Mouse (Mus musculus): Measurements from ENCODE around the gene Adm2. TPM values are rescaled to one million over a fixed set of nuclear protein-coding genes. Genes with fewer than 3 reads are reported as not detected.

Gene Adm2
- total RNA-seq, 4 experiments from 2014 or later = not detected

DNA sequence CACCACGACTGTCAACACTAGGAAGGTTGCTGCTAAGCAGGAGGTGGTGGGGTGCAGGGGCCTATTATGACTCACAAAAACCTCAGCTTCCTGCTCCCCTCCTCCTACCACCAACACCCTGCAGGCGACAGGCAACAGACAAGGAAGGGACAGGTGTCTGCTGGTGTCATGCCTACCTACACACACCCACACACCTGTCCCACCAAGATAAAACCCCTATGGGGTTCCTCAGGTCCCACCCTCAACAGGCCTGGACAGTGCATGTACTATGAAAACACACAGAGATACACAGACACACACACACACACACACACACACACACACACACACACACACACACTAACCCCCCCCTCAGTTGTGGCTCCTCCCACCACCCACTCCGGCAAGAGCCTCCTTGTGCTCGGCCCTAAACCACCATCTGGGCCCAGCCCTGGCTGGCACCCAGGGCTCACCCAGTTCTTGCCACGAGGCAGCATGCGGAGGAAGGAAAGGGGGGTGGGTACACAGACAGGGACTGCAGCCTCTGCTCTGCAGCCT, 12.5 kb upstream of the Adm2 start:
- no peak for DNase-seq (ENCODE audit: low spot score in 2 of 2)

DNA sequence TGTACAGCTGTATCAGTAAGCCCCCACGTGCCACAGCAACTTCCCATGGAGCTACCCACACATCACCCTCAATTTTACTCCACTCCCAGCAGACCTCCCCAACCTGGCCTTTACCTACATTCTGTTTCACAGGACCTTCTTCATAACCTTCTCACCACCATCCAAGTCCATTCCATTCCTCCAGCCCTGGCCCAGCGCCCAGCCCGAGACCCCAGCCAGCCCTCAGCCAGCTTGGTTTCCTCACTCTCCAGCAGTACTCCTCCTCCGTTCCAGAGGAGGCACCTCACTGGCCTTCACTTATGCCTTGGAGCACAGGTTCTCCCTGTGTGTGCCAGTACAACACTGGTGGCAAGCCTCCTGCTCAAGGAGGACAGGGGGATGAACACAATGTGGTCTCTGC, 9.2 kb upstream of the Adm2 start:
- DNase-seq (ENCODE audit: low spot score in 2 of 2) = no peak

DNA sequence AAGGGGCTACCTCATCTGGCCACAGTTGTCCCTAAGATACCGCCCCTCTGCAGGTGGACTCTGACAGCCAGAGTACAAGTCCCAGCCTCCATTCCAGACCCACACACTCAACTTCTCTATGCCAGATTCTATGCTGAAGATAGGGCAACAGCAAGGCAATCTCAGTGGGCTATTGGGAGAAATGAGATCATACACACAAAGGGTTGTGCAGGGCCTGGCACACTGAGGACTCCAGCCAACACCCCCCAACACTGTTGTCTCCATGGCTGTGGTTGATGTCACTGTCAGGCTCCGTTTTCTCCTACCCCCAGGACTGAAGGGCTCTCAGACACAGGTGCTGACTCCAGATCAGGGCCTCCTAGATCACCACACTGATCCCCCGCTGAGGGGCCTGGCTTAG, 8.4 kb upstream of the Adm2 start:
- DNase-seq (ENCODE audit: low spot score in 2 of 2) = no peak

DNA sequence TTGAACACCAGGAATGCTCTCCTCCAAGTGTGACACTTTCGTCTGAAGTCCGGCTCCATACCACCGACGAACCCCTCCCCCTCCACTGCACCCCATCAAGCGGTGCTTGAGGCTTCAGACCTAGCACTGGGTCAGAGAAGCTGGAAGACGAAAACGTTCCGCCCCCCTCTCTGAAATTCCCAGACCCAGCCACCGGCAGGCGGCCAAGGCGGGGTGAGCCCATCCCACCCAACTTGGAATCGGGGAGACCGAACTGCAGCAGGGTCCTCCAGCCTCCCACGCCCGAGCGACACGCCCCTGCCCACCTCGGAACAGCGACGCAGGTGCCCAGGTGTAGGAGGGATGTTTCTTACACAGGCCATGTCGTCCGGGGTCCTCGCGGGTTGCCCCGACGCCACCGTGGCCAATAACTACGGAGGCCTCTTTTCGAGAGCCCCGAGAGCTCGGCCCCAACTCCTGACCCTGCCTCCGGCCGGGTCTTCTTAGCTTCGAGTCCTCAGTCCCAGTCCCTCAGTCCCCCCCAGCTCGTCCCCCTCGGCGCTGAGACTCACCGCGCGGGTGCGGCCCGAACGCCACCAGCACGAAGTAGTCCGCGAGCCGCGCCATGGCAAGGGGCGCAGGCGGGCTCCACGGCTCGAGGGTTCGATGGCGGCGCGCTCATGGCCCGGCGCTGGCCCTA, 7.9 kb upstream of the Adm2 start:
- no peak for DNase-seq (ENCODE audit: low spot score in 2 of 2)

DNA sequence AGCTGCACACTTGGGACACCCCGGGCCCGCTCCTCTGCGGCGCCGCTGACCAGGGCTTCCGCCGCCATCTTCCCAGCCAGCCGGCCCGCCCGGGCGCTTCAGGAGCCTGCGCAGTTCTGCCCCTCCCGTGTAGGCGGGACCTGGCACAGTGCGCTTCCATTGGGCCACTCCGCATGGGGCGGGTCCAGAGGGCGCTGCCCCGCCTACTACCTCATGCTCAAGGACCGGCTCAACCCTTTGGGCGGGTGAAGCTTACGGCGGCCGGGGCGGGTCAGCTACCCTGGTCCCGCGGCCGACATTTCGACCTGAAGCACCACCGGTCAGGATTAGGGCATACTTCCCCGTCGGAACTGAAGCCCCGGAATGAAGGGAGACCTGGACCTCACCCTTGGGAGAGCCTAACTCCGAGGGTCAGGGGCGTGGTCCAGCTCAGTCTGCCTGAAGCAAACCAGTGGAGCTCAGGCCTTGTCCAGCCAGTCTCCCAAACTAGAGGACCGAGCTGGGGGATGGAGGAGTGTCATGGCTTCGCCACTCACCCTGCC, 7.3 kb upstream of the Adm2 start, which contains the start of gene Sbf1:
Gene Sbf1 (minus strand): TSS at position 122 of the 542 bp plus-strand sequence.
- peak; percentile 99 for DNase-seq (ENCODE audit: low spot score in 2 of 2)

DNA sequence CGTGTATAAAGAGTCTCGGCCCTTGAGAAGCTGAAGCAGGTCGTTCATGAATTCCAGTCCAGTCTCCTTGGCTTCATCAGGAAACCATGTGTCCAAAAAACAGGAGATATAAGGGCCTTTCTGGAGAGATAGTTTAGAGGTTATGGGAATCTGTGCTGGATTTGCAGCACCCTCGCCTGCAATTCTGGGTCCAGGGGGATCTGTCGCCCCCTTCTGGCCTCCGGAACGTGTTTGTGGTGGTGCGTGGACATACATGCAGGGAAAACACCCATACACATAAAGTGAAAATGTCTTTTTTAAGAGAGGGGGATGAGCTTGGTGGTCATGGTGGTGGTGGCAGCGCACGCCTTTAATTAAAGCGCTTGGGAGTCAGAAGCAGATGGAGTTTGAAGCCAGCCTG, 6.4 kb upstream of the Adm2 start:
- DNase-seq (ENCODE audit: low spot score in 2 of 2) = no peak

DNA sequence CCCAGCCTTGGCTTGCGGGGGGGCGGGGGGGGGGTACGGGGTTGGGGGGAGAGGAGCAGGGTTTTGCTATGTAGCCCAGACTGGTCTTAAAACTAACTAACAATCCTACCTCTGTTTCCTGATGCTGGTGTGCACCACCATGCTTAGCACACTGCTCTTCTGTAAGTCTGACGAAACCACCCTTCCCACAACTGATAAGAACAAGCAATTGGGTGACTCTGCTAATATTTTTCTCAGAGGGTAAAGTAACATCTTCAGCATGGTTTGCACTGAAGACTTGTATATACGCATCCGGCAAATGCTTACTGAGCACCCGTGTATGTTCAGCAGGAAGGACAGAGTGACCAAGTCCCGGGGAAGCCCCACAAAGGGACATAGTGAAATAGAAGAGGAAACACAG, 1.3 kb upstream of the Adm2 start:
- DNase-seq (ENCODE audit: low spot score in 2 of 2) = no peak

DNA sequence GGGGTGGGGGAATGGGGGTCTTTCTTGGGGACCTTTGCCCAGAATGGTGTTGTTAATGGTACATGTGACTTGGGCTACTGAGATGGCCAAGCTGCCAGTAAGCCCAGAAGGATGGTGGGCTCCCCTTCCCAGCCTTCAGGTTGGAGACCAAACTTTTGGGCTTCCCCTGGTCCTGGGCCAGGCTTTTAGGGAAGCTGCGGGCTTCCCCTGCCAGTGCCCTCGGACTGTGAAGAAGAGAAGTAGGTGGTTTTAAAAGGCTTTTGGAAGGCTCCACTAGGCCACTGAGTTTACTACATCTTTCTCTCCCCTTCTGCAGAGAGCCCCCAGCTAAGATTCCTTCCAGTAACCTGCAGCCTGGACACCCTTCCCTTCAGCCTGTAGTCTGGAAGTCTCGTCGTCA, 1.1 kb downstream of the Adm2 start:
- no peak for DNase-seq (ENCODE audit: low spot score in 2 of 2)

DNA sequence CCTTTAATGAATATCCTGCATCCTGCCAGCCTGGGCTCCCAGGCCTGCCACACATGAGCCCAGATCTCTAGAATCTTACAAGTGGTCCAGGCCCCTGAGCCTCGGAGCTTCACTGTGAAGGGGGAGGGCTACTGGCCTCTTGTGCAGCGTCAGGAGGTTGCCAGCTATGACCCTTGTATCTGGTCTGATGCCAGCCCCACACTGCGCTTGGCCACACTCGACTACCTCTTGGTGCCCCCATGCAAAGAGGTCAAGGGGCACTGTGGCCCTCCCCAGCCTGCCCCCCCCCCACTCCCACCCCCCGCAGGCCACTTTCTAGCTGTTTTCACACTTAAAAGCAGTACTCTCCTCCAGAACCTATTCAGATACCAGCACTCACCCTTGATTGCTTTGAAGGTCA, 3.9 kb downstream of the Adm2 start:
- DNase-seq (ENCODE audit: low spot score in 2 of 2) = no peak

DNA sequence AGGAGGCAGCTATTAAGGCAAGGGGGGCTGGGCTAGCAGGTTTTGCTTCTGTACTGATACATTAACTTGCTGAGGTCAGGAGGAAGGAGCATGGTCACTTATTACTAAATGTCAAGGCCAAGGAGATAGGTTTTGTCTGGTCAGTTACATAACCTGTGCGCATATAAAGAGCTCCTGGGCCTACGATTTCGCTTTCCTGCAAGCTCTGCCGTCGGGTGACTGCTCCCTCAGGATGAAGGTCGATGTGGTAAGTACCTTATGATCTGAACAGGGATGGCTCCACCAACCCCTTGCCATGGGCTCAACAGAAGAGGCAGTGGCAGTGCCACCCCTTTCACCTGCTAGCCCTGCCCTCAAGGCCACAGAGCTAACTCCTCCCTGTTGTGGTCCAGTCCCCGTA, 11.8 kb downstream of the Adm2 start, which contains the start of gene Miox:
Gene Miox (plus strand): TSS at position 128 of the 400 bp plus-strand sequence.
- no peak for DNase-seq (ENCODE audit: low spot score in 2 of 2)

DNA sequence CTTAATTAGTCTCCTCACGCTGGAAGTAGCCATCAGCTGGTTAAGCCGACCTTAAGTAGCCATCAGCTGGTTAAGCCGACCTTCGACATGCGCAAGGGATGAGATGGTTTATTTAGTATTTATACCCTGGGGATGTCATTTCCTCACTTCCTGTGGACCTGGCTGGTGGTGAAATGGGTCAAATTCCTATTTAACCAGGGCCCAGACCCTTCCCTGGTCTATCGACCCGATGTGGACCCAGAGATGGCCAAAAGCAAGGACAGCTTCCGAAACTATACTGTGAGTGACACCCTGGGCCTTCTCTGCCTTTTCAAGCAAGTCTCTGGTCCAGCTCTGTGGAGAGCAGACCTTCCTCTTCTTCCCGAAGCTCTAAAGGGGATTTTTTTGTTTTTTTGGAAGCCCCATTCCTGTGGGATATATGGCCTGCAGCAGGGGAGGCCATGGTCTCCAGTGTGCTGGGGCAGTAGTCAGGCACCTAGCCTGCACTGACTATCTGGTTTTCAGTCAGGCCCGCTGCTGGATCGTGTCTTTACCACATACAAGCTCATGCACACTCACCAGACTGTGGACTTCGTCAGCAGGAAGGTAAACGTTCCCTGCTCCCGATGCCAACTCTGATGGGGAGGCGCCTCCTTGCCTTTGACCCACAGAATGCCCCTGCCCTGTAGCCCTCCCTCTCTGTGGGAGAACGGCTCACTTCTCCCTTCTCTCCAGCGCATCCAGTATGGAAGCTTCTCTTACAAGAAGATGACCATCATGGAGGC, 12.4 kb downstream of the Adm2 start:
- DNase-seq (ENCODE audit: low spot score in 2 of 2) = no peak

DNA sequence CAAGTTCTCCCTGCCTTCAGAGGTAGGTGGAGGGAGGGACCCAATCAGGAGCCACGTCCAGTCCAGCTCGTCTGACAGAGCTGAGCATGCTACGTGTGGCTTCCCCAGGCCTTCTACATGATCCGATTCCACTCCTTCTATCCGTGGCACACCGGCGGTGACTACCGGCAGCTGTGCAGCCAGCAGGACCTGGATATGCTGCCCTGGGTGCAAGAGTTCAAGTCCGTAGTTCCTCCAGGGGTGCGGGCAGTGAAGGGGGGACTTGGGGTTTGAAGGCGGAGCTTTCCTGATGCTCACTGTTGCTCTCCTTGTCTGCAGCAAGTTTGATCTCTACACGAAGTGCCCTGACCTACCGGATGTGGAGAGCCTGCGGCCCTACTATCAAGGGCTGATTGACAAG, 13.9 kb downstream of the Adm2 start:
- DNase-seq (ENCODE audit: low spot score in 2 of 2) = no peak

DNA sequence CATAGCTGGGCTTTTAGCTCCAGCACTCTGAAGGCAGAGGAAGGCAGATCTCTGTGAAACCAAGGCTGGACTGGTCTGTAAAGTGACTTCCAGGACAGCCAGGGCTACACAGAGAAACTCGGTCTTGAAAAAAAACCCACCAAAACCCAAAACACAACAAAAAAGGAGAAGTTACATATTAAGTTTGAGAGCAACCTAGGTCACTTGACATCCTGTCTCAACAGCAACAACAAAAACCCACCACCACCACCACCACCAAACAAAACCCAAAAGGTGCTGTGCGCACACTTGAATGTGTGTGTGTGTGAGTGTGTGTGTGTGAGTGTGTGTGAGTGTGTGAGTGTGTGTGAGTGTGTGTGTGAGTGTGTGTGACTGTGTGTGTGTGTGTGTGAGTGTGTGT, 17.2 kb downstream of the Adm2 start:
- DNase-seq (ENCODE audit: low spot score in 2 of 2) = no peak

DNA sequence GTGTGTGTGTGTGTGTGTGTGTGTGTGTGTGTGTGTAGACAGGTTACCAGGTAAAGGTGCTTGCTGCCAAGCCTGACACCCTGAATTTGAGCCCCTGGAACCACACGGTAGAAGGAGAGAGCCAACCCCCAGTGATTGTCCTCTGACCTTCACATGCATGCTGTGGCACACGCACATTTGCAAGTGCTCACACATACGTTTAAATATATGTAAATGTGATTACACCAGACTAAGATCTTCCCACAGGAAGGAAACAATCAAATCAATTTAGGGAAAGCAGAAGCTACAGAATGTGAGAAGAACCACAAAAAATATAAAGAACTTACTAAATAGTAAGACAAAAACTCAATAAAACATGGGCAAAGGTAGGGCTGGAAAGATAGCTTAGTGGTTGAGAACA, 17.6 kb downstream of the Adm2 start:
- no peak for DNase-seq (ENCODE audit: low spot score in 2 of 2)

DNA sequence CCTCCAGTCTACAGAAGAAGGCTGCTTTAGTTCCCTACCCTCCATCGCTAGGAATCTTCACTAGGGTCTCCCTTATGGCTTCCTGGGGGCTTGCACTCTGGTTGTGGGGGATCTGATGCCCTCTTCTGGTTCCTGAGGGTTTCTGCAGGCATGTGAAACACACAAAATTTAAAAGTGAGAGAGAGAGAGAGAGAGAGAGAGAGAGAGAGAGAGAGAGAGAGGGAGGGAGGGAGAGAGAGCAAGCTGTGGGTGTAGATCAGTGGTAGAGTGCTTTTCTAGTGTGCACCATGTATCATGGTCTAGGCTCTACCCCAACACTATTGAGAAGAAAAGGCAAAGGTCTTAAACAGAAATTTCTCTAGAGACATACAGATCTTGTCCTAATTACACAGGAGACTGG, 19.2 kb downstream of the Adm2 start:
- DNase-seq (ENCODE audit: low spot score in 2 of 2) = no peak

DNA sequence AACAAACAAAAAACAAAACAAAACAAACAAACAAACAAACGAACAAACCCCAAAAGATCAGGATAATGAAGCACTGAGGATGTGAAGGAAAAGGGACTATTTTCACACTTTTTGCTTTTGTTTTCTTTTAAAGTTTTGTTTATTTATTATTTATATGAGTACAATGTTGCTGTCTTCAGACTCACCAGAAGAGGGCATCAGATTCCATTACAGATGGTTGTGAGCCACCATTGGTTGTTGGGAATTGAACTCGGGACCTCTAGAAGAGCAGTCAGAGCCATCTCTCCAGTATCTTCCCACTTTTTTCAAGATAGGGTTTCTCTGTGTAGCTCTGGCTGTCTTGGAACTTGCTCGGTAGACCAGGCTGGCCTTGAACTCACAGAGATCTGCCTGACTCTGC, 20.8 kb downstream of the Adm2 start:
- DNase-seq (ENCODE audit: low spot score in 2 of 2) = no peak

DNA sequence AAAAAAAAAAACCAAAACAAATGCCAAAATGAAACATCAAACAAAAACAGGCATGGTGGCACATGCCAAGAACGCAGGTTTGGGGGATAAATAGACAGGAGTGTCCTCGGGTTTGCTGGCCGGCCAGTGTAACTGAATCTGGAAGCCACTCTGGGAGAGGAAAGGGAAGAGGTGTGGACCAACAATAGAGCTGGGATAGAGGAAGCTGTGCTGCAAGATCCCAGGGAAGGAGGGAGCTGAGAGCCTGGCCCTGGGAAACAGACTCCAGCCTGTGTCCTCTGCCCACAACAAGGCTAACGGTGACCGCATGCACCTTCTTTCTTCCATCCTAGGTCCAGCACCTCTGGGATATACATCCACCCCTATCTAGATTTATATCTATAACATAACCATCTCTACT, 27.9 kb downstream of the Adm2 start:
- DNase-seq (ENCODE audit: low spot score in 2 of 2) = no peak

DNA sequence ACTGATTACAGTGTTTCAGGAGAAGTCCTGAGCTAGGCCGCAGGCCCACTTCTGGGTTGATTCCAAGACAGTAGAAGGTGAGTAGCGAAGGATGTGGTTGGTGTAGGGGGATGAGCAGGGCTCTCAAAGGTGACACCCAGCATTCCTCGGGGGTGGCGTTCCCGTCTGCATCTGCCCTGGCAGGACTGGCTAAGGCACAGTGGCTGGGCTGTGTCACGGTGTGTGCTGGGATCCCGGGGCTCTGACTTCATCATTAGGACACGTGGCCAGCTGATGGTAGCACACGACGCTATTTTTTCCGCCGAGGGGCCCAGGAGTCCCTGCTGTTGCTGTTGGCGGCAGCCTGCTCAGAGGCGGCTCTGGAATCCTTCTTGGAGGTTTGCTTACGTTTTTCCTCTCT, 28.8 kb downstream of the Adm2 start:
- DNase-seq (ENCODE audit: low spot score in 2 of 2) = no peak

DNA sequence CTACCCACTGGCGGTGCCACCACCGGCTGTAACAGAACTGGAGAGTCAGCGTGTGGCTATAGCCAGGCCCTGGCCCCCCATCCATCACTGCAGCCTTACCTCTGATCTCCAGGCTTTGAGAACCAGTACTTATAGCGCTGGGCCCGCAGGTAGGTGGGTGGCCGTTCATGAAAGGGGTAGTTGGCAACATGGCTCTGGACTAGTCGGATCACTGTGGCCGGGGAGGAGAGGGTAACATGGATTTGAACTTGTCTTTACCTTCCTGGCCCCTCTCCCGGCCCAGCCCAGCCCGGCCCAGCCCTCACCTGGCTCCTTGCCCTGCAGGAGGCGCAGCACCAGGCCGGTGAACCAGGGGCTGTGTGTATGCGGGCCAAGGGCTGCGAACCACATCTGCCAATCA, 29.5 kb downstream of the Adm2 start:
- no peak for DNase-seq (ENCODE audit: low spot score in 2 of 2)

DNA sequence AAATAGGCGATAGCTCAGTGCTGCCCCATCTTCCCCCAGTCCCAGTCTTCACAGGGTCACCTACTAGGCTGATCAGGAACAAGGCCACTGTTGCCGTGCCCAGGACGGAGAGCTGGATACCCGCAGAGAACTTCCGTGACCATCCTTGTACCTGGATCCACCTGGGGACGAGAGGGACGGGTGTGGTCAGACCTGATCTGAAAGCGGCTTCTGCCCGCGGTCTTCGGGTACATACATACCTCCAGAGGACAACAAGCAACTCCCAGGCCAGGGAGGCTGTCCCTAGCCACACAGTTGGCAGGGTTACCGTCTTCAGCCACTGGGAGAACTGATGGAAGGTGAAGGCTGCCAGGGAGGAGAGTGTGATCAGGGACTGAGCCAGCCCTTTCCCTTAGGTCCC, 30.3 kb downstream of the Adm2 start:
- DNase-seq (ENCODE audit: low spot score in 2 of 2) = no peak

DNA sequence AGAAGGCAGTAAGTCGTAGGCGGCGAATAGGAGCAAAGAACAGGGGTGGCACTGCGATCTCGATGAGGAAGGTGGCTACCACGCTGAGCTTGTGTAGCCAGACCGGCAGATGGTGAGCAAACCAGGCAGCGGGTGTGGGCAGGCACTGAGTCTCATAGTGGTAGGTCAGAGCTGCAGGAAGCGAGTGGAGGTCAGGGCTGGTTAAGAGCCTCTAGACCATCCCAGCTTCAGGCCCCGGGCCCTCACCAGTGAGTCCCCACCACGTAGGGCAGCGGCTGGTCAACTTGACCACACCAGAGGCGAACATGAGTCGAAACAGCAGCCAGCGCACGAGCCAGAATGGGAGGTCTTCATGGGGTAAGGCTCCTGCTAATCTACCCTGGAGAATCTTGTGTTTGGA, 31.3 kb downstream of the Adm2 start:
- DNase-seq (ENCODE audit: low spot score in 2 of 2) = no peak

DNA sequence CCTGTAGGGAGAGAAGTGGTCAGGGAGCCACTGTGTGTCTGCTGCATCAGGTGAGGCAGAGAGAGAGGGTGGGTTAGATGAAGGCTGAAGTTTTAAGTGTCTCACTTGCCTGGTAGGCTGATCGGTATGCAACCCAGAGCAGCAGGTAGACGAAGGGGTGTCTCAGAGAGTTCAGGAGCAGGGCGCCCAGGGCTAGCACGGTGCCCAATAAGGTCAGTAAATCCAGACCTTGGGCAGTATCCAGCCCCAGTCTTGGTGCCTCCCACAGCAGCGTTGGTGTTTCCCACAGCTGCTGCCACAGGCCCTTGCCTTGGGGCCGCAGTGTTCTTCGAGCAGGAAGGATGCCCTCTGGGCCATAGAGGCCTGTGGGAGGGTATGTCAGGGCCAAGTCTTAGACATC, 31.9 kb downstream of the Adm2 start:
- no peak for DNase-seq (ENCODE audit: low spot score in 2 of 2)

Measured in gastrocnemius, adult 8-10 months (tissue).